Mouse (Mus musculus) intestine, postnatal 0 days (tissue): ENCODE data around the gene Icmt. TPM values are rescaled to one million over a fixed set of nuclear protein-coding genes. Genes with fewer than 3 reads are reported as not detected.
A peak's percentile ranks its signal among the peaks of the same experiment; 100 is the strongest.

Source experiments
- ATAC-seq: fragments of 200-750 bp; cut with Nextera tagmentation; 2 replicates; pipeline ENCODE4 v1.8.0; 2017; ENCODE audit warnings: mild to moderate bottlenecking, moderate TSS enrichment, moderate library complexity
- H3K27ac ChIP-seq: fragments of 300-500 bp; sonication (generic); 2 replicates; pipeline ENCODE4 v1.5.1; 2014; ENCODE audit warnings: mild to moderate bottlenecking, low read depth, low read length, moderate library complexity
- H3K27me3 ChIP-seq: fragments of 300-500 bp; sonication (generic); replicated peaks from 2 replicates; pipeline ENCODE4 v1.6.1; 2014; ENCODE audit warnings: low read length, mixed read lengths; ENCODE audit not compliant: control insufficient read depth, insufficient read depth
- H3K36me3 ChIP-seq: fragments of 300-500 bp; sonication (generic); 2 replicates; pipeline ENCODE4 v1.6.1; 2014; ENCODE audit warnings: mild to moderate bottlenecking, moderate library complexity; ENCODE audit not compliant: control insufficient read depth, insufficient read depth
- H3K4me1 ChIP-seq: fragments of 300-500 bp; sonication (generic); replicated peaks from 2 replicates; pipeline ENCODE4 v1.6.1; 2014; ENCODE audit warnings: antibody characterized with exemption, low read length, mixed read lengths; ENCODE audit not compliant: control insufficient read depth, insufficient read depth
- H3K4me2 ChIP-seq: fragments of 300-500 bp; sonication (generic); replicated peaks from 2 replicates; pipeline ENCODE4 v1.6.1; 2014; ENCODE audit warnings: low read depth, mild to moderate bottlenecking, moderate library complexity
- H3K4me3 ChIP-seq: fragments of 300-500 bp; sonication (generic); 2 replicates; pipeline ENCODE4 v1.5.1; 2014; ENCODE audit warnings: low read depth, low read length
- H3K9ac ChIP-seq: fragments of 300-500 bp; sonication (generic); 2 replicates; pipeline ENCODE4 v1.6.1; 2014; ENCODE audit warnings: mild to moderate bottlenecking, low read depth, low read length
- H3K9me3 ChIP-seq: fragments of 300-500 bp; sonication (generic); 2 replicates; pipeline ENCODE4 v1.6.1; 2016; ENCODE audit warnings: mixed run types; ENCODE audit not compliant: control insufficient read depth
- CTCF ChIP-seq: sonication (generic); IDR thresholded peaks from 2 replicates; pipeline ENCODE4 v1.5.1; 2016; ENCODE audit warnings: low read depth, mild to moderate bottlenecking, control low read depth, antibody characterized with exemption, moderate library complexity
- WGBS: fragments of 180-500 bp; shearing (Covaris S2); extraction: QIAGEN DNeasy Blood & Tissue Kit; methylation state at CpG from one replicate; pipeline ENCODE4 v1.1.7; 2014; 5-methylcytosine and 5-hydroxymethylcytosine counted together
- polyA plus RNA-seq: library from polyadenylated mRNA; unstranded; fragments of >200 nt; fragmentation: Nextera tagmentation; extraction: Ambion mirVana; gene quantifications from 2 replicates; pipeline ENCODE4 v1.2.1, GENCODE M21; 2015

Icmt gene
- polyA plus RNA-seq, 1 experiment from 2014 or later, result 12.6 TPM

DNA sequence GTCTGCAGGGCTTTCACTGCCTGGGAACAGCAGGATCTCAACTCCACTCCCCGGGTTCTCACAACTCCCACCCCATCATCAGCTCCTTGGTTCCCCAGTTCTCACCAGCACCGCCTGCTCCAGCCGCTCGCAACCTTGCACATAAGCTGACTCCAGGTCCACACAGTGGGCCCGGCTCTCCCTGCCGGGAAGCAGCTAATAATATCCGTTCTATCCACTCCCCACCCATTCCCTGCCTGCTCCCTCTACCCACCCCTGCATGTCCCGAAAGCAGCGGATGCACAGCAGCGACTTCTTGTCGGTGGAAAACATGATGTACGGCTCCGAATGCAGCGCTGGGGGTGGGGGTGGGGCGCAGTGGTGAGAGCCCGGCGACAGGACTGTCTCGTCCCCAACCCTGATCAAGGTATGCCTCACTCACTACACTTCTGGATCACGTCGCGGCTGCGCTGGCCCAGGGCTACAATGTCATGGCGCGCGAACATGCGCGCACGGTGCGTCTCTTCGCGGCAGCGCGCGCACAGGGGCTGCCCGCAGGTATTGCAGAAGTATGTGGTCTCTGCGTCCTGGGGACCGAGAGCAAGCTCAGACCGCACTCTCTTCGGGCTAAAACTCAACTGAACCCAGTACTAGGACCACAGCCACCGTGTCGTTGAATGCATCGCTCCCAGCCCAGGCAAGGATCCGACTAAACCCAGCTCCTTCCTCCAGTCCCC is 18.6 kb downstream of the Icmt start:
- ATAC-seq, result no peak
- no peak overlapping the region for H3K27ac ChIP-seq
- H3K36me3 ChIP-seq, result no peaks in the 10 kb centered on the region
- peak overlapping the region; percentile 9 for H3K4me3 ChIP-seq
- TF ChIP-seq CTCF, result no peak
- no peaks in the 10 kb centered on the region for H3K9me3 ChIP-seq
- H3K9ac ChIP-seq, result no peak overlapping the region
- H3K4me1 ChIP-seq, result no peaks in the 10 kb centered on the region; the same call in 1 of the 2 replicates
- peak overlapping the region; percentile 35; the same call in 1 of the 2 replicates for H3K4me2 ChIP-seq
- 3% methylated on average over 43 of the region's 43 CpGs for WGBS
- peaks cover 64% of the 10 kb centered on the region for H3K27me3 ChIP-seq

DNA sequence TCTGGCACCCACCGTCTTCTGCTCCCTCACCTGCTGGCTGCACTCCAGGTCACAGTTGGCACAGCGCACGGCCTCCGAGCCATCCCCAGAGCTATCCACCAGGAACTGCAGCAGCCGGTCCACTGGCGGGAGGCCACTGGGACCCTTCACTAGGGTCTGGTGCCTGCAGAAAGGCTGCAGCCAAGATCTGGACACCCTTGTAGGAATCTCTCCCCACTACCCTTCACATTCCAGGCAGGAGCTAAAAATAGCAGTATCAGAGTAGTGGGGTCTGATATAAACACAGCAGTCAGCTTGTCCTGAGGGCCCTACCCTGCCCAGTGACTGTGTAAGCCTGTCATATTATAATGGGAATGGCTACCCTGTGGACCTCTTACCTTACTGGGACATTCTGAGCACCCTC is 20.6 kb downstream of the Icmt start:
- Histone ChIP-seq H3K36me3 (no peaks in the 10 kb centered on the region), H3K27ac (no peak overlapping the region), H3K4me2 (no peak overlapping the region), H3K4me1 (no peaks in the 10 kb centered on the region; the same call in 1 of the 2 replicates), H3K9me3 (no peaks in the 10 kb centered on the region), H3K9ac (no peak overlapping the region), H3K27me3 (peaks cover 49% of the 10 kb centered on the region), H3K4me3 (no peak overlapping the region)
- no peak for ATAC-seq
- 85% methylated on average over 6 of the region's 6 CpGs for WGBS
- TF ChIP-seq CTCF, result no peak

DNA sequence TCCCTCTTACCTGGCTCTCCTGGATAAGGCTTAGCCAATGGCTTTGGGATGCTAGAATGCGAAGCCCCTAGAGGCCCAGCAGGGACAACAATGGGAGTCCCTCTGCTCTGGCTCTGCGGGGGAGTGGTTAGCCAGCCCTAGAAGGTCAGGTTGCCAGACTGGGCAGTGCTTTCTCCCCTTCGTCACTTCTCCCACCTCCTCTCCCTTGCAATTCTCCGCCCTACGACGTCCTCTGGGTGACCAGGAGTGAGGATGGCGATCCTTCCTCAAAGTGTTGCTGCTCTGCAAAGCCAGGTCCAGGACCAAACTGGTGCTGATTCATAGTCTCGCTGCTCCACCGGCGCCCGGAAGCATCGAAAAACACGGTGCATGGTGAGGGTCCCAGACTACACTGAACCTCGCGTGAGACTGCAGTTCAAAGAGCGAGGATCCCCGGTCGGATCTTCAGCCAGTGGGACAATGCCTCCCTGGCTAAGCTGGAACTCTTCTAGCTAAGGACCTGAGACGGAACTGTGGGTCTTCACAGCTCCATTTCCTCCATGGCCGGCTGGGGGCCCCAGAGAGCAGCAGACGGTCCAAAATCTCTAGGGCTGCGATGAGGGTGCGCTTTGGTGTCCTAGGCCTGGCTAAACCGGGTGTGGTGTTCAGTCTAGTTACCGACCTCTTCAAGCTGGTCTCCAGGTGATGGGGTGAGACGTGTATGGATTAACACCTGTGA is 21.6 kb downstream of the Icmt start, which contains the start of gene Rnf207:
Gene Rnf207, minus strand, starts transcription at position 477 of the 718 bp plus-strand sequence.
- Histone ChIP-seq H3K9ac (no peak within 1 kb of the TSS), H3K4me2 (peak within 1 kb of the TSS; percentile 55)
- 0 out of 2 replicates have a peak, but pooled peaks have one; percentile 14 for ATAC-seq

DNA sequence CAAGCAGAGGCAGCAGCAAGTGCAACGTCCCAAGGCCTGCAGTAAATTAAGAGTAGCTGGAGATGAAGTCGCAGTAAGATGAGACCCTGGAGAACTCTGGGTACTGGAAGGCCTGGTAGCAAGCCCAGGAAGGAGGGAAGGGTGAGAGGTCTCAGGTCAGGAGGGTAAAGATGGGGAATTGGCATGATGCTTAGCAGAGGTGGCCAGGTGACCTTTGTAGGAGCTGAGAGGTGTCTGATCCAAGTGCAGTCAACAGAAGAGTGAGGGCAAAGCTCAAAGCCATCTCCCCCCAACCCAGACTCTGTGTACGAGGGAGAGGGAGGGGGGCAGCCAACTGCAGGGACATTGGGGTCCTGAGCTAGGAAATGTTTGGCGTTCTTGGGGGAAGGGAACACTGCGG is 24.4 kb downstream of the Icmt start:
- Histone ChIP-seq H3K4me3 (no peak overlapping the region), H3K4me1 (no peaks in the 10 kb centered on the region), H3K36me3 (no peaks in the 10 kb centered on the region), H3K27me3 (peaks cover 11% of the 10 kb centered on the region), H3K27ac (no peak overlapping the region), H3K4me2 (no peak overlapping the region), H3K9me3 (no peaks in the 10 kb centered on the region), H3K9ac (no peak overlapping the region)
- no peak for TF ChIP-seq CTCF
- WGBS, result 64% methylated on average over 5 of the region's 5 CpGs
- no peak for ATAC-seq

More for the DNA sequence above, 21.6 kb downstream of the Icmt start, which contains the start of gene Rnf207:
- 4% methylated on average over 26 of the region's 26 CpGs for WGBS
- TF ChIP-seq CTCF, result peak; percentile 75
- Histone ChIP-seq H3K36me3 (no peaks in the 10 kb centered on the region), H3K9me3 (no peaks in the 10 kb centered on the region), H3K27me3 (peaks cover 39% of the 10 kb centered on the region), H3K27ac (no peak within 1 kb of the TSS), H3K4me1 (no peaks in the 10 kb centered on the region), H3K4me3 (peak within 1 kb of the TSS; percentile 20)

DNA sequence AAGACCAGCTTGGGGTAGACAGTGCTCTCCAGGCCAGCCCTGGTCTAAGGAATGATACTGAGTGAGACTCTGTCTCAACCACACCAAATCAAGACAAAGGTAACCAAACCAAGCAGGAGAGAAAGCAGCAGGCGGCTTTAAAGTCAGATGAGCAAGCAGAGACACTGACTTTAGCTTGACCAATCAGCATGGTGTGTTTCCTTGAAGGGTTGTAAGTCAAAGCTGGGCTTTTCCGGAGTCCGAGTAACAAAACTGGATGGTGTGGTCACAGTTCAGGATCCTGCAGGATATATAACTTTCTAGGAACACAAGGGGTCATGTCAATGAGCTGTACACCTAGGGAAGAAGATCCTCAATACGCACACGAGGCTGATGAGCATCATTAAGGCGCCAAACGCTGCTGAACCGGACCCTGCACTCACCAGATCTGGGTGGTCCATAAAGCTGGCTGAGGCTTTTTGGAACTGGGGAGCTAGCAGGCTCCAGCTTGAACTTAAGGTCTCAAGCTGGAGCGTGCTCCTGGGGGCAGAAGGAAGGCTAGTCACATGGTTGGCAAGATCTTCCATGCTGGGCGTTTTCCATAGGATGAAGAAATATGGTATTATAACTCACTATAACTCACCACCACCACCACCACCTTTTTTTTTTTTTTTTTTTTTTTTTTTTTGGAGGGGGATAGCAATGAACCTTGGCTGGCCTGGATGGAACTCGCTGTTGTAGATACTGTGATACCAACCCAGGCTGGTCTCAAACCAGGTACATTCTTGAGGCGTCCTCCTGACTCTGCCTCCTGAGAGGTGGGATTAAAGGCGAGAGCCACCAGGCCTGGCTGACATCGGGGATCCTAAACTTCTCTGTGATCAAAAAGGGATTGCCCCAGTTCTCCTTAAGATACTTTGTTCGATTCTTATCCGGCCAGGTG is 27.9 kb downstream of the Icmt start:
- 49% methylated on average over 16 of the region's 16 CpGs for WGBS
- peak; percentile 8; the same call in 1 of the 2 replicates for ATAC-seq
- H3K4me1 ChIP-seq, result peaks cover 4% of the 10 kb centered on the region
- H3K27me3 ChIP-seq, result no peaks in the 10 kb centered on the region
- H3K36me3 ChIP-seq, result peaks cover 12% of the 10 kb centered on the region
- peak overlapping the region; percentile 88 for H3K4me2 ChIP-seq
- peak overlapping the region; percentile 22; the same call in 1 of the 2 replicates for H3K9ac ChIP-seq
- H3K27ac ChIP-seq, result no peak overlapping the region
- no peaks in the 10 kb centered on the region for H3K9me3 ChIP-seq
- no peak for TF ChIP-seq CTCF
- peak overlapping the region; percentile 78 for H3K4me3 ChIP-seq
